Mouse (Mus musculus): Measurements from ENCODE around the gene Fut2. TPM values are rescaled to one million over a fixed set of nuclear protein-coding genes. Genes with fewer than 3 reads are reported as not detected.

Gene Fut2
- polyA plus RNA-seq, 1 experiment from 2014 or later = 0.10 TPM

Other genes with a start within 250 kb of the Fut2 start
- gene Lhb, start 245.6 kb downstream of the Fut2 start, polyA plus RNA-seq (2015; fragmentation: Nextera tagmentation; extraction: Ambion mirVana) = 0.44 and 0.65 TPM in 2 replicates
- gene Gys1, start 231.6 kb downstream of the Fut2 start, polyA plus RNA-seq (2015; fragmentation: Nextera tagmentation; extraction: Ambion mirVana) = 19.9 and 21.6 TPM in 2 replicates
- gene Ruvbl2, start 228.3 kb downstream of the Fut2 start, polyA plus RNA-seq (2015; fragmentation: Nextera tagmentation; extraction: Ambion mirVana) = 137 and 147 TPM in 2 replicates
- gene Ftl1, start 206.5 kb downstream of the Fut2 start, polyA plus RNA-seq (2015; fragmentation: Nextera tagmentation; extraction: Ambion mirVana) = 5,701 and 5,899 TPM in 2 replicates
- 225 and 257 TPM in 2 replicates for gene Bax, start 199.5 kb downstream of the Fut2 start, polyA plus RNA-seq (2015; fragmentation: Nextera tagmentation; extraction: Ambion mirVana)
- 0.12 TPM in 1 of 2 replicates, not detected in the other for gene Tulp2, start 184.5 kb downstream of the Fut2 start, polyA plus RNA-seq (2015; fragmentation: Nextera tagmentation; extraction: Ambion mirVana)
- not detected in 2 replicates for gene Gm45808, start 179.6 kb downstream of the Fut2 start, polyA plus RNA-seq (2015; fragmentation: Nextera tagmentation; extraction: Ambion mirVana)
- 2.2 and 3.0 TPM in 2 replicates for gene Dhdh, start 177.6 kb downstream of the Fut2 start, polyA plus RNA-seq (2015; fragmentation: Nextera tagmentation; extraction: Ambion mirVana)
- 106 and 107 TPM in 2 replicates for gene Nucb1, start 156.0 kb downstream of the Fut2 start, polyA plus RNA-seq (2015; fragmentation: Nextera tagmentation; extraction: Ambion mirVana)
- 14.4 and 16.4 TPM in 2 replicates for gene Ppp1r15a, start 140.1 kb downstream of the Fut2 start, polyA plus RNA-seq (2015; fragmentation: Nextera tagmentation; extraction: Ambion mirVana)
- 0.57 and 0.81 TPM in 2 replicates for gene Plekha4, start 140.1 kb downstream of the Fut2 start, polyA plus RNA-seq (2015; fragmentation: Nextera tagmentation; extraction: Ambion mirVana)
- gene Hsd17b14, start 111.5 kb downstream of the Fut2 start, polyA plus RNA-seq (2015; fragmentation: Nextera tagmentation; extraction: Ambion mirVana) = not detected in 2 replicates
- gene Bcat2, start 96.2 kb downstream of the Fut2 start, polyA plus RNA-seq (2015; fragmentation: Nextera tagmentation; extraction: Ambion mirVana) = 24.2 and 24.5 TPM in 2 replicates
- not detected in 2 replicates for gene Fgf21, start 50.9 kb downstream of the Fut2 start, polyA plus RNA-seq (2015; fragmentation: Nextera tagmentation; extraction: Ambion mirVana)
- gene Fut1, start 49.1 kb downstream of the Fut2 start, polyA plus RNA-seq (2015; fragmentation: Nextera tagmentation; extraction: Ambion mirVana) = not detected in 2 replicates
- gene Izumo1, start 44.6 kb downstream of the Fut2 start, polyA plus RNA-seq (2015; fragmentation: Nextera tagmentation; extraction: Ambion mirVana) = not detected in 2 replicates
- 13.5 and 15.1 TPM in 2 replicates for gene Rasip1, start 38.9 kb downstream of the Fut2 start, polyA plus RNA-seq (2015; fragmentation: Nextera tagmentation; extraction: Ambion mirVana)
- gene Mamstr, start 26.4 kb downstream of the Fut2 start, polyA plus RNA-seq (2015; fragmentation: Nextera tagmentation; extraction: Ambion mirVana) = 2.8 and 4.2 TPM in 2 replicates
- gene Ntn5, start 17.6 kb upstream of the Fut2 start, polyA plus RNA-seq (2015; fragmentation: Nextera tagmentation; extraction: Ambion mirVana) = 0.80 and 0.84 TPM in 2 replicates
- gene Sec1, start 28.0 kb upstream of the Fut2 start, polyA plus RNA-seq (2015; fragmentation: Nextera tagmentation; extraction: Ambion mirVana) = 0.10 and 0.25 TPM in 2 replicates
- gene Car11, start 33.4 kb upstream of the Fut2 start, polyA plus RNA-seq (2015; fragmentation: Nextera tagmentation; extraction: Ambion mirVana) = 40.1 and 64.4 TPM in 2 replicates
- gene Dbp, start 38.7 kb upstream of the Fut2 start, polyA plus RNA-seq (2015; fragmentation: Nextera tagmentation; extraction: Ambion mirVana) = 4.1 and 4.3 TPM in 2 replicates
- 567 and 579 TPM in 2 replicates for gene Rpl18, start 49.1 kb upstream of the Fut2 start, polyA plus RNA-seq (2015; fragmentation: Nextera tagmentation; extraction: Ambion mirVana)
- gene Sphk2, start 51.6 kb upstream of the Fut2 start, polyA plus RNA-seq (2015; fragmentation: Nextera tagmentation; extraction: Ambion mirVana) = 29.9 and 31.1 TPM in 2 replicates
- gene Fam83e, start 54.8 kb upstream of the Fut2 start, polyA plus RNA-seq (2015; fragmentation: Nextera tagmentation; extraction: Ambion mirVana) = 0.60 and 1.1 TPM in 2 replicates
- gene Spaca4, start 59.4 kb upstream of the Fut2 start, polyA plus RNA-seq (2015; fragmentation: Nextera tagmentation; extraction: Ambion mirVana) = not detected in 2 replicates
- 18.9 and 26.4 TPM in 2 replicates for gene Lmtk3, start 117.3 kb upstream of the Fut2 start, polyA plus RNA-seq (2015; fragmentation: Nextera tagmentation; extraction: Ambion mirVana)
- 5.5 and 7.1 TPM in 2 replicates for gene Sult2b1, start 118.3 kb upstream of the Fut2 start, polyA plus RNA-seq (2015; fragmentation: Nextera tagmentation; extraction: Ambion mirVana)
- 327 and 379 TPM in 2 replicates for gene Cyth2, start 148.2 kb upstream of the Fut2 start, polyA plus RNA-seq (2015; fragmentation: Nextera tagmentation; extraction: Ambion mirVana)
- 0.85 and 1.1 TPM in 2 replicates for gene Kcnj14, start 158.4 kb upstream of the Fut2 start, polyA plus RNA-seq (2015; fragmentation: Nextera tagmentation; extraction: Ambion mirVana)
- 45.3 and 46.1 TPM in 2 replicates for gene Grwd1, start 164.6 kb upstream of the Fut2 start, polyA plus RNA-seq (2015; fragmentation: Nextera tagmentation; extraction: Ambion mirVana)
- gene Kdelr1, start 206.4 kb upstream of the Fut2 start, polyA plus RNA-seq (2015; fragmentation: Nextera tagmentation; extraction: Ambion mirVana) = 41.8 TPM in 2 replicates
- gene Grin2d, start 212.0 kb upstream of the Fut2 start, polyA plus RNA-seq (2015; fragmentation: Nextera tagmentation; extraction: Ambion mirVana) = 0.56 and 1.5 TPM in 2 replicates
- 0.63 TPM in 1 of 2 replicates, not detected in the other for gene Syngr4, start 230.3 kb upstream of the Fut2 start, polyA plus RNA-seq (2015; fragmentation: Nextera tagmentation; extraction: Ambion mirVana)
- gene Tmem143, start 230.5 kb upstream of the Fut2 start, polyA plus RNA-seq (2015; fragmentation: Nextera tagmentation; extraction: Ambion mirVana) = 5.7 and 6.0 TPM in 2 replicates